Comparison of ENCODE assay signal across 19 mouse cellular contexts in the genomic region with DNA sequence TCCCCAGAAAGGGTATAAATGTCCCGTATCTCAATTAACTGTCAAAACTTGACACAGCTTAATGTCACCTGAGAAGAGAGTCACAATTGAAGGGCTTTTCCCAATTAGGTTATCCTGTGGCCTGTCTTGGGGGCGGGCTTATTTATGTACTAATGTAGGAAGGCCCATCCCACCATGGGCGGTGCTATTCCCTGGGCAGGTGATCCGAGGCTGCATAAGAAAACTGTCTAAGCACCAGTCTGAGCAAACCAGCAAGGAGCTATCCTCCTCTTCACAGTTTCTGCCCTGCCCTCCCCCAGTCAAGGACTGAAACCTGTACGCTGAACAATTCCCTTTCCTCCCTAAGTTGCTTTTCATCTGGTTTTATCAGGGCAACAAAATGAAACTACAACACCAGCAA. TPM values are rescaled to one million over a fixed set of nuclear protein-coding genes. Genes with fewer than 3 reads are reported as not detected.
"Had no signal": no experiment of that assay in that cellular context is flagged by ENCODE, and none has a peak within 500 bp of the region (broad histone marks: within the 10 kb centered on the region; RNA-seq: fewer than 3 reads in every experiment).

No protein-coding gene starts in this region.

- H3K27ac ChIP-seq: midbrain, embryonic 10.5 days; midbrain, embryonic 12.5 days; neural tube, embryonic 13.5 days; neural tube, embryonic 15.5 days had no signal

- H3K4me3 ChIP-seq: midbrain, embryonic 10.5 days; midbrain, embryonic 12.5 days; myocyte; neural tube, embryonic 13.5 days; neural tube, embryonic 15.5 days had no signal

- DNase-seq: lung, adult 18-20 months; lung, embryonic 14.5 days; lung, postnatal 10 days; midbrain, embryonic 14.5 days; retina, postnatal 1 day; right cerebral cortex, adult 18-20 months; right cerebral cortex, postnatal 25 days; right cerebral cortex, postnatal 4 days; spleen, adult 18-20 months; thymus, adult 18-20 months; thymus, postnatal 14 days; thymus, postnatal 36 days had no signal

RNA-seq across cellular contexts. Expression of gene Gh, which starts 11.3 kb away (rescaled TPM):
- total RNA-seq: megakaryocyte, adult 5-6 weeks; megakaryocyte-erythroid progenitor cell, adult 5-6 weeks had no signal
